Mouse (Mus musculus): Measurements from ENCODE around the gene Mcat. TPM values are rescaled to one million over a fixed set of nuclear protein-coding genes. Genes with fewer than 3 reads are reported as not detected.
"Not testable (repeated sequence)": the region's sequence is repeated elsewhere in the genome, so short reads cannot be mapped to it uniquely, and the experiment has no call there.

Gene Mcat
- total and polyA plus RNA-seq, 3 experiments = 28.4 to 41.6 (median 41.2) TPM

- H3K27me3 ChIP-seq (replicated peaks) = peaks cover 24% of the 10 kb centered on the region
- TF ChIP-seq HCFC1 (IDR thresholded peaks at IDR 0.05; ENCODE audit: low read depth, low read length) = no peak
- TF ChIP-seq CTCF (conservative IDR thresholded peaks at IDR 0.05 in 1 of 2, IDR thresholded peaks at IDR 0.05 in 1 of 2; ENCODE audit: low read depth in 2 of 2, low read length in 2 of 2) = 0 out of 4 replicates have a peak, but pooled peaks of 1 of the 2 experiments have one; percentile 12
- TF ChIP-seq CHD2 (IDR thresholded peaks at IDR 0.05; ENCODE audit: low read length) = no peak
- TF ChIP-seq JUN (IDR thresholded peaks at IDR 0.05; ENCODE audit: insufficient read depth, low read depth, low read length) = no peak
- no peaks in the 10 kb centered on the region for H3K79me2 ChIP-seq (replicated peaks; ENCODE audit: control insufficient read depth, extremely low read depth, insufficient read depth, poor library complexity, severe bottlenecking)
- dilution Hi-C loops (cut with MboI; ENCODE audit: extremely low pct_ligation_motif_present, extremely low pct_unique_long_range_greater_than_20kb, low sequenced_read_pairs) (no loop called here), in situ Hi-C loops (cut with MboI; ENCODE audit: low pct_ligation_motif_present, low pct_unique_long_range_greater_than_20kb, low sequenced_read_pairs) (loop anchor here (25.0 kb wide), 1 partner anchor 298 kb away; no protein-coding TSS in a partner anchor)
- peak overlapping the region; percentile 82 for H3K4me2 ChIP-seq (ENCODE audit: insufficient read depth, low read depth, poor library complexity, severe bottlenecking)
- no peak for DNase-seq (ENCODE audit: extremely low read depth)
- peaks cover 0 to 5% of the 10 kb centered on the region in 2 experiments; a peak in 2 of 4 replicates for H3K4me1 ChIP-seq (ENCODE audit: control insufficient read depth in 1 of 2, insufficient read depth in 2 of 2)
- no peak overlapping the region for H3K27ac ChIP-seq (ENCODE audit: insufficient read depth, low read depth)
- H3K9me3 ChIP-seq (replicated peaks; ENCODE audit: low read length) = no peaks in the 10 kb centered on the region
- peak overlapping the region; percentile 56 to 76 (median 71) for H3K4me3 ChIP-seq (replicated peaks in 1 of 3; ENCODE audit: low read depth in 2 of 3, low read length in 2 of 3, poor library complexity in 1 of 3)
- H3K9ac ChIP-seq (ENCODE audit: insufficient read depth, low read depth) = peak overlapping the region; percentile 39; the same call in 1 of the 2 replicates
- H3K36me3 ChIP-seq (replicated peaks in 1 of 2; ENCODE audit: control insufficient read depth in 1 of 2, insufficient read depth in 1 of 2, low read length in 1 of 2) = peaks cover 0 to 5% of the 10 kb centered on the region in 2 experiments
Measured at GRCm38 (mm10) chr15:83509950-83510804, 53.4 kb downstream of the Mcat start.

DNA sequence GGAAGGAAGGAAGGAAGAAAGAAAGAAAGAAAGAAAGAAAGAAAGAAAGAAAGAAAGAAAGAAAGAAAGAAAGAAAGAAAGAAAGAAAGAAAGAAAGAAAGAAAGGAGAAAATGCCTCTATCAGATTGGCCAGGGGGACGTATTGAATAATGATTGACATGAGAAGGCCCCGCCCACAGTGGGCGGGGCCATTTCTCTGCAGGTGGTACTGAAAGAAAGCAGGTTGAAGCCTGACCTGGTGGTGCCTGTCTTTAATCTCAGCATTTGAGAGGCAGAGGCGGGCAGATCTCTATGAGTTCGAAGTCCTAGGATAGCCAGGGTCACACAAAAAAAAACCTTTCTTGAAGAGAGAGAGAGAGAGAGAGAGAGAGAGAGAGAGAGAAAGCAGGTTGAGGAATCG, 62.1 kb downstream of the Mcat start:
- H3K4me2 ChIP-seq (ENCODE audit: insufficient read depth, low read depth, poor library complexity, severe bottlenecking); H3K4me1 ChIP-seq (ENCODE audit: control insufficient read depth in 1 of 2, insufficient read depth in 2 of 2); H3K9ac ChIP-seq (ENCODE audit: insufficient read depth, low read depth); H3K79me2 ChIP-seq (replicated peaks; ENCODE audit: control insufficient read depth, extremely low read depth, insufficient read depth, poor library complexity, severe bottlenecking); H3K4me3 ChIP-seq (replicated peaks in 1 of 3; ENCODE audit: low read depth in 2 of 3, low read length in 2 of 3, poor library complexity in 1 of 3); H3K9me3 ChIP-seq (replicated peaks; ENCODE audit: low read length); H3K27me3 ChIP-seq (replicated peaks); dilution Hi-C loops (cut with MboI; ENCODE audit: extremely low pct_ligation_motif_present, extremely low pct_unique_long_range_greater_than_20kb, low sequenced_read_pairs); H3K27ac ChIP-seq (ENCODE audit: insufficient read depth, low read depth): not testable (repeated sequence)
- in situ Hi-C loops (cut with MboI; ENCODE audit: low pct_ligation_motif_present, low pct_unique_long_range_greater_than_20kb, low sequenced_read_pairs) = loop anchor here (25.0 kb wide), 1 partner anchor 289 kb away; no protein-coding TSS in a partner anchor
- DNase-seq (ENCODE audit: extremely low read depth) = peak; percentile 29
- H3K36me3 ChIP-seq (replicated peaks in 1 of 2; ENCODE audit: control insufficient read depth in 1 of 2, insufficient read depth in 1 of 2, low read length in 1 of 2) = peaks cover 7 to 52% of the 10 kb centered on the region in 2 experiments

DNA sequence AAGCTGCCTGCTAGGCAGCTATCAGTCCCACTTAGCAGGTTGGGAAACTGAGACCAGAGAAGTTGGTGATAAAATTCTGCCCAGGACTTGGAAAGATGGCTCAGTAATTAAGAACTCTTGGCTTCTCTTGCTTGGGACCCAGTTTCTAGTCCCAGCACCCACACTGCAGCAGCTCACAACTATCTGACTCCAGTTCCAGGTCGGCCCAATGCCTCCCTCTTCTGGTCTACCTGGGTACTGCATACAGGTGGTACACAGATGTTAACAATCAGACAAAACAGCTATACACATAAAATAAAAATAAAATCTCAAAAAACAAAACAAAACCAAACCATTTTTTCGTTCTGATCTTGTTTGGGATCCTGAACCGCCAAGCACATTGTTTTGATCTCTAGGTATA, 63.2 kb downstream of the Mcat start:
- in situ Hi-C loops (cut with MboI; ENCODE audit: low pct_ligation_motif_present, low pct_unique_long_range_greater_than_20kb, low sequenced_read_pairs) = loop anchor here (25.0 kb wide), 1 partner anchor 288 kb away; no protein-coding TSS in a partner anchor
- peak; percentile 50 for DNase-seq (ENCODE audit: extremely low read depth)

More for the DNA sequence above, 63.2 kb downstream of the Mcat start:
- Histone ChIP-seq H3K4me1 (ENCODE audit: control insufficient read depth in 1 of 2, insufficient read depth in 2 of 2) (peaks cover 0 to 10% of the 10 kb centered on the region in 2 experiments; a peak in 1 of 4 replicates), H3K79me2 (replicated peaks; ENCODE audit: control insufficient read depth, extremely low read depth, insufficient read depth, poor library complexity, severe bottlenecking) (no peaks in the 10 kb centered on the region), H3K4me2 (ENCODE audit: insufficient read depth, low read depth, poor library complexity, severe bottlenecking) (no peak overlapping the region), H3K36me3 (replicated peaks in 1 of 2; ENCODE audit: control insufficient read depth in 1 of 2, insufficient read depth in 1 of 2, low read length in 1 of 2) (peaks cover 13 to 56% of the 10 kb centered on the region in 2 experiments), H3K27me3 (replicated peaks) (no peaks in the 10 kb centered on the region), H3K27ac (ENCODE audit: insufficient read depth, low read depth) (no peak overlapping the region), H3K9ac (ENCODE audit: insufficient read depth, low read depth) (no peak overlapping the region), H3K4me3 (replicated peaks in 1 of 3; ENCODE audit: low read depth in 2 of 3, low read length in 2 of 3, poor library complexity in 1 of 3) (no peak overlapping the region), H3K9me3 (replicated peaks; ENCODE audit: low read length) (peaks cover 3% of the 10 kb centered on the region)
- dilution Hi-C loops (cut with MboI; ENCODE audit: extremely low pct_ligation_motif_present, extremely low pct_unique_long_range_greater_than_20kb, low sequenced_read_pairs) = no loop called here
- peak; percentile 56 for TF ChIP-seq SMC3 (IDR thresholded peaks at IDR 0.05; ENCODE audit: low read depth, low read length)
- peak; percentile 66 for TF ChIP-seq RAD21 (IDR thresholded peaks at IDR 0.05; ENCODE audit: low read depth, low read length)
- TF ChIP-seq CTCF (conservative IDR thresholded peaks at IDR 0.05 in 1 of 2, IDR thresholded peaks at IDR 0.05 in 1 of 2; ENCODE audit: low read depth in 2 of 2, low read length in 2 of 2) = peak; percentile 61 to 68
- TF ChIP-seq USF1 (IDR thresholded peaks at IDR 0.05; ENCODE audit: low read depth, low read length) = no peak
- no peak for TF ChIP-seq ZC3H11A (IDR thresholded peaks at IDR 0.05; ENCODE audit: low read depth, low read length)
- TF ChIP-seq CHD1 (IDR thresholded peaks at IDR 0.05; ENCODE audit: low read depth, low read length) = no peak
- no peak for TF ChIP-seq JUN (IDR thresholded peaks at IDR 0.05; ENCODE audit: insufficient read depth, low read depth, low read length)
- no peak for TF ChIP-seq SIN3A (IDR thresholded peaks at IDR 0.05; ENCODE audit: low read length)
